Mouse (Mus musculus) intestine, embryonic 14.5 days (tissue): Measurements from ENCODE around the gene Paqr5. TPM values are rescaled to one million over a fixed set of nuclear protein-coding genes. Genes with fewer than 3 reads are reported as not detected.
A peak's percentile ranks its signal among the peaks of the same experiment; 100 is the strongest.

Source experiments
- ATAC-seq: fragments of 200-750 bp; cut with Nextera tagmentation; replicated peaks from 2 replicates; pipeline ENCODE4 v1.8.0; 2017; ENCODE audit warnings: low read depth, moderate number of reproducible peaks, moderate TSS enrichment, moderate library complexity; ENCODE audit not compliant: low FRiP score, low TSS enrichment
- DNase-seq: peaks from one replicate; pipeline ENCODE4 v3.0.0-alpha.2; 2018; ENCODE audit warnings: low spot score
- H3K27ac ChIP-seq: fragments of 300-500 bp; sonication (generic); 2 replicates; pipeline ENCODE4 v1.5.1; 2014; ENCODE audit warnings: low read depth, mild to moderate bottlenecking, control low read depth
- H3K27me3 ChIP-seq: fragments of 300-500 bp; sonication (generic); replicated peaks from 2 replicates; pipeline ENCODE4 v1.6.1; 2014; ENCODE audit warnings: low read length, control low read depth; ENCODE audit not compliant: control insufficient read depth, insufficient read depth
- H3K36me3 ChIP-seq: fragments of 300-500 bp; sonication (generic); 2 replicates; pipeline ENCODE4 v1.6.1; 2014; ENCODE audit warnings: low read length, control low read depth; ENCODE audit not compliant: control insufficient read depth, insufficient read depth
- H3K4me1 ChIP-seq: fragments of 300-500 bp; sonication (generic); replicated peaks from 2 replicates; pipeline ENCODE4 v1.6.1; 2014; ENCODE audit warnings: low read length, control low read depth, mixed read lengths; ENCODE audit not compliant: control insufficient read depth, insufficient read depth
- H3K4me2 ChIP-seq: fragments of 300-500 bp; sonication (generic); 2 replicates; pipeline ENCODE4 v1.6.1; 2014; ENCODE audit warnings: low read length
- H3K4me3 ChIP-seq: fragments of 300-500 bp; sonication (generic); 2 replicates; pipeline ENCODE4 v1.5.1; 2014; ENCODE audit warnings: low read depth, low read length, control low read depth, mixed read lengths
- H3K9ac ChIP-seq: fragments of 300-500 bp; sonication (generic); 2 replicates; pipeline ENCODE4 v1.6.1; 2014; ENCODE audit warnings: mild to moderate bottlenecking, low read length
- H3K9me3 ChIP-seq: fragments of 300-500 bp; sonication (generic); 2 replicates; pipeline ENCODE4 v1.6.1; 2016; ENCODE audit warnings: low read length, control low read depth; ENCODE audit not compliant: control insufficient read depth
- WGBS: fragments of 180-500 bp; shearing (Covaris S2); extraction: QIAGEN DNeasy Blood & Tissue Kit; methylation state at CpG from one replicate; pipeline ENCODE4 v1.1.7; 2014; 5-methylcytosine and 5-hydroxymethylcytosine counted together
- polyA plus RNA-seq: library from polyadenylated mRNA; unstranded; fragments of >200 nt; fragmentation: Nextera tagmentation; extraction: Ambion mirVana; gene quantifications from 2 replicates; pipeline ENCODE4 v1.2.1, GENCODE M21; 2014

The Paqr5 gene
- 8.1 and 8.2 TPM in 2 replicates for polyA plus RNA-seq

- H3K4me3 ChIP-seq, result peak within 1 kb of the TSS; percentile 42
- peak; percentile 76 for DNase-seq
- H3K36me3 ChIP-seq, result no peaks in the 10 kb centered on the region
- H3K27ac ChIP-seq, result no peak within 1 kb of the TSS
- peak; percentile 89 for ATAC-seq
- under 1% methylated on average over 32 of the region's 32 CpGs for WGBS
- peak within 1 kb of the TSS; percentile 89 for H3K4me2 ChIP-seq
- no peaks in the 10 kb centered on the region for H3K9me3 ChIP-seq
- peaks cover 18% of the 10 kb centered on the region; the same call in 1 of the 2 replicates for H3K27me3 ChIP-seq
- peak within 1 kb of the TSS; percentile 37 for H3K9ac ChIP-seq
- peaks cover 4% of the 10 kb centered on the region for H3K4me1 ChIP-seq
Observed at GRCm38 (mm10) chr9:62026600-62026999, at the start of gene Paqr5. Paqr5 (minus strand) TSS chr9:62026856.

- Histone ChIP-seq H3K27me3 (no peaks in the 10 kb centered on the region), H3K9ac (no peak overlapping the region), H3K4me2 (no peak overlapping the region), H3K9me3 (no peaks in the 10 kb centered on the region), H3K27ac (no peak overlapping the region), H3K4me1 (no peaks in the 10 kb centered on the region), H3K4me3 (no peak overlapping the region), H3K36me3 (0 out of 2 replicates have a peak, but pooled peaks cover 8% of the 10 kb centered on the region)
- 84% methylated on average over 3 of the region's 3 CpGs for WGBS
- DNase-seq (no peak), ATAC-seq (no peak)
Observed at GRCm38 (mm10) chr9:62062234-62062633, 35.6 kb upstream of the Paqr5 start.

GRCm38 (mm10) chr9:62060431-62060830 is 33.8 kb upstream of the Paqr5 start:
- no peak overlapping the region for H3K4me2 ChIP-seq
- H3K9me3 ChIP-seq, result no peaks in the 10 kb centered on the region
- no peaks in the 10 kb centered on the region for H3K27me3 ChIP-seq
- DNase-seq (no peak), ATAC-seq (no peak)
- H3K9ac ChIP-seq, result no peak overlapping the region
- H3K4me1 ChIP-seq, result no peaks in the 10 kb centered on the region
- H3K4me3 ChIP-seq, result no peak overlapping the region
- 93% methylated on average over 2 of the region's 2 CpGs for WGBS
- 0 out of 2 replicates have a peak, but pooled peaks cover 8% of the 10 kb centered on the region for H3K36me3 ChIP-seq
- H3K27ac ChIP-seq, result no peak overlapping the region

GRCm38 (mm10) chr9:62059941-62060340 is 33.3 kb upstream of the Paqr5 start:
- no peak overlapping the region for H3K9ac ChIP-seq
- no peaks in the 10 kb centered on the region for H3K9me3 ChIP-seq
- 95% methylated on average over 11 of the region's 11 CpGs for WGBS
- H3K27me3 ChIP-seq, result no peaks in the 10 kb centered on the region
- 0 out of 2 replicates have a peak, but pooled peaks cover 8% of the 10 kb centered on the region for H3K36me3 ChIP-seq
- ATAC-seq (no peak), DNase-seq (no peak)
- no peak overlapping the region for H3K4me3 ChIP-seq
- no peaks in the 10 kb centered on the region for H3K4me1 ChIP-seq
- H3K4me2 ChIP-seq, result no peak overlapping the region
- no peak overlapping the region for H3K27ac ChIP-seq

- Histone ChIP-seq H3K9me3 (no peaks in the 10 kb centered on the region), H3K4me1 (no peaks in the 10 kb centered on the region), H3K4me2 (no peak overlapping the region), H3K27me3 (no peaks in the 10 kb centered on the region), H3K4me3 (no peak overlapping the region), H3K27ac (no peak overlapping the region), H3K36me3 (0 out of 2 replicates have a peak, but pooled peaks cover 8% of the 10 kb centered on the region), H3K9ac (no peak overlapping the region)
- 73% methylated on average over 7 of the region's 7 CpGs for WGBS
- no peak for DNase-seq
- no peak for ATAC-seq
Observed at GRCm38 (mm10) chr9:62057881-62058506, 31.3 kb upstream of the Paqr5 start.

GRCm38 (mm10) chr9:62056206-62056605 is 29.6 kb upstream of the Paqr5 start:
- Histone ChIP-seq H3K36me3 (0 out of 2 replicates have a peak, but pooled peaks cover 8% of the 10 kb centered on the region), H3K4me1 (no peaks in the 10 kb centered on the region), H3K27me3 (no peaks in the 10 kb centered on the region), H3K9me3 (no peaks in the 10 kb centered on the region), H3K9ac (no peak overlapping the region), H3K4me2 (no peak overlapping the region), H3K27ac (no peak overlapping the region), H3K4me3 (no peak overlapping the region)
- ATAC-seq (no peak), DNase-seq (no peak)
- 87% methylated on average over 2 of the region's 2 CpGs for WGBS

GRCm38 (mm10) chr9:62050801-62051200 is 24.1 kb upstream of the Paqr5 start:
- Histone ChIP-seq H3K4me3 (no peak overlapping the region), H3K27ac (no peak overlapping the region), H3K9ac (no peak overlapping the region), H3K36me3 (no peaks in the 10 kb centered on the region), H3K4me1 (no peaks in the 10 kb centered on the region), H3K27me3 (no peaks in the 10 kb centered on the region), H3K4me2 (no peak overlapping the region), H3K9me3 (no peaks in the 10 kb centered on the region)
- no peak for ATAC-seq
- peak; percentile 53 for DNase-seq
- 49% methylated on average over 4 of the region's 4 CpGs for WGBS

- H3K9ac ChIP-seq, result no peak overlapping the region
- ATAC-seq (no peak), DNase-seq (no peak)
- H3K4me1 ChIP-seq, result no peaks in the 10 kb centered on the region
- no peak overlapping the region for H3K27ac ChIP-seq
- H3K4me2 ChIP-seq, result no peak overlapping the region
- no peak overlapping the region for H3K4me3 ChIP-seq
- no peaks in the 10 kb centered on the region for H3K36me3 ChIP-seq
- no peaks in the 10 kb centered on the region for H3K27me3 ChIP-seq
- no peaks in the 10 kb centered on the region for H3K9me3 ChIP-seq
- whole genome bisulfite sequencing, result 72% methylated on average over 8 of the region's 8 CpGs
Observed at GRCm38 (mm10) chr9:62049166-62049565, 22.5 kb upstream of the Paqr5 start.

- H3K9me3 ChIP-seq, result no peaks in the 10 kb centered on the region
Observed at GRCm38 (mm10) chr9:62042167-62042566, 15.5 kb upstream of the Paqr5 start.

More at GRCm38 (mm10) chr9:62042167-62042566, 15.5 kb upstream of the Paqr5 start:
- DNase-seq (no peak), ATAC-seq (no peak)
- Histone ChIP-seq H3K9ac (no peak overlapping the region), H3K36me3 (no peaks in the 10 kb centered on the region), H3K4me1 (no peaks in the 10 kb centered on the region), H3K4me3 (no peak overlapping the region), H3K27ac (no peak overlapping the region), H3K27me3 (no peaks in the 10 kb centered on the region), H3K4me2 (no peak overlapping the region)
- 83% methylated on average over 3 of the region's 3 CpGs for WGBS
